Mouse (Mus musculus): ENCODE results near the gene Pax9. TPM values are rescaled to one million over a fixed set of nuclear protein-coding genes. Genes with fewer than 3 reads are reported as not detected.

The Pax9 gene
- total RNA-seq (2023), result not detected

GRCm38 (mm10) chr12:56691427-56692079, at the start of gene Pax9:
Pax9 (plus strand) TSS chr12:56691767.

Other genes starting within 250 kb of the Pax9 start
- not detected for gene Nkx2-1, start 154.9 kb upstream of the Pax9 start, total RNA-seq (2023)
- not detected for gene Nkx2-9, start 78.5 kb upstream of the Pax9 start, total RNA-seq (2023)

Measured in neutrophil, adult 83 days (primary cell).